Mouse (Mus musculus): ENCODE results near the gene Mgat4a. TPM values are rescaled to one million over a fixed set of nuclear protein-coding genes. Genes with fewer than 3 reads are reported as not detected.

Mgat4a gene
- polyA plus RNA-seq, 1 experiment = 16.8 TPM

DNA sequence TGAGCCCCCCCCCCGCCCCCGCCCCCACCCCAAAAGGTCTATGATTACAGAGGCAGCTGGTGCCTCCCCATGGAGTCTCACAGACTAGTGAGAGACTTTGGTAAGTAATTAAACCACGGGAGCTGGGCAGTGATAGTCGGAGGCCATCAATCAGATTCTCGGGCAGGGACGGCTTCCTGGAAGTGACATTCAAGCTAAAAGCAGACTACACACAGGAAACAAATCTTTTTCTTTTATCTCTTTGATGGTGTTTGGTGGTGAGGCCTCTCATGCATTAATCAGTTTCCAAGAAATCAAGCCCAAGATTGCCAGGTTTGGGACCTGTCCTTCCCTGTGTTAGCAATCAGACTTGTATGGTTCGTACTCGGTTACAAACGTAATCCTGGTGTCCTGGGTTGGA lies 3.4 kb upstream of the Mgat4a start:
- WGBS = 57% methylated on average over 9 of the region's 9 CpGs
- H3K27me3 ChIP-seq (ENCODE audit: control insufficient read depth, insufficient read depth, low read length) = no peaks in the 10 kb centered on the region
- no peak overlapping the region for H3K4me3 ChIP-seq (replicated peaks; ENCODE audit: insufficient read depth, low read depth, low read length)
- no peak overlapping the region for H3K27ac ChIP-seq (ENCODE audit: insufficient read depth, low read length)
- DNase-seq = no peak
- no peak for TF ChIP-seq POLR2A (IDR thresholded peaks at IDR 0.05; ENCODE audit: borderline replicate concordance, insufficient read depth, low read length)
- no peak for TF ChIP-seq CTCF (IDR thresholded peaks at IDR 0.05; ENCODE audit: borderline replicate concordance, insufficient read depth, low read depth, low read length)
- H3K4me1 ChIP-seq (ENCODE audit: control insufficient read depth, insufficient read depth, low read length) = no peaks in the 10 kb centered on the region

GRCm38 (mm10) chr1:37543057-37543456 lies 2.2 kb upstream of the Mgat4a start:
- no peak for DNase-seq
- H3K27me3 ChIP-seq (ENCODE audit: control insufficient read depth, insufficient read depth, low read length) = no peaks in the 10 kb centered on the region
- no peaks in the 10 kb centered on the region for H3K4me1 ChIP-seq (ENCODE audit: control insufficient read depth, insufficient read depth, low read length)
- H3K4me3 ChIP-seq (replicated peaks; ENCODE audit: insufficient read depth, low read depth, low read length) = no peak overlapping the region
- H3K27ac ChIP-seq (ENCODE audit: insufficient read depth, low read length) = no peak overlapping the region
- TF ChIP-seq POLR2A (IDR thresholded peaks at IDR 0.05; ENCODE audit: borderline replicate concordance, insufficient read depth, low read length) = no peak
- no peak for TF ChIP-seq CTCF (IDR thresholded peaks at IDR 0.05; ENCODE audit: borderline replicate concordance, insufficient read depth, low read depth, low read length)
- 98% methylated on average over 1 of the region's 1 CpGs for WGBS

GRCm38 (mm10) chr1:37539968-37540809 lies 627 bp downstream of the Mgat4a start:
- TF ChIP-seq POLR2A (IDR thresholded peaks at IDR 0.05; ENCODE audit: borderline replicate concordance, insufficient read depth, low read length) = no peak
- peak in 1 of 2 experiments; percentile 37 for DNase-seq
- no peaks in the 10 kb centered on the region for H3K4me1 ChIP-seq (ENCODE audit: control insufficient read depth, insufficient read depth, low read length)
- H3K27ac ChIP-seq (ENCODE audit: insufficient read depth, low read length) = peak overlapping the region; percentile 2; the same call in 1 of the 2 replicates
- H3K4me3 ChIP-seq (replicated peaks; ENCODE audit: insufficient read depth, low read depth, low read length) = peak overlapping the region; percentile 74
- WGBS = 2% methylated on average over 47 of the region's 47 CpGs
- no peaks in the 10 kb centered on the region for H3K27me3 ChIP-seq (ENCODE audit: control insufficient read depth, insufficient read depth, low read length)

GRCm38 (mm10) chr1:37534532-37535108 lies 6.2 kb downstream of the Mgat4a start:
- TF ChIP-seq CTCF (IDR thresholded peaks at IDR 0.05; ENCODE audit: borderline replicate concordance, insufficient read depth, low read depth, low read length) = no peak
- TF ChIP-seq POLR2A (IDR thresholded peaks at IDR 0.05; ENCODE audit: borderline replicate concordance, insufficient read depth, low read length) = no peak
- Histone ChIP-seq H3K27me3 (ENCODE audit: control insufficient read depth, insufficient read depth, low read length) (no peaks in the 10 kb centered on the region), H3K27ac (ENCODE audit: insufficient read depth, low read length) (no peak overlapping the region), H3K4me3 (replicated peaks; ENCODE audit: insufficient read depth, low read depth, low read length) (no peak overlapping the region), H3K4me1 (ENCODE audit: control insufficient read depth, insufficient read depth, low read length) (peaks cover 10% of the 10 kb centered on the region; the same call in 1 of the 2 replicates)
- peak in 1 of 2 experiments; percentile 31 for DNase-seq
- 22% methylated on average over 5 of the region's 5 CpGs for WGBS

- peak; percentile 24 to 48 for DNase-seq
- 22% methylated on average over 7 of the region's 7 CpGs for WGBS
- no peak overlapping the region for H3K27ac ChIP-seq (ENCODE audit: insufficient read depth, low read length)
- TF ChIP-seq CTCF (IDR thresholded peaks at IDR 0.05; ENCODE audit: borderline replicate concordance, insufficient read depth, low read depth, low read length) (no peak), POLR2A (IDR thresholded peaks at IDR 0.05; ENCODE audit: borderline replicate concordance, insufficient read depth, low read length) (no peak)
- peaks cover 10% of the 10 kb centered on the region; the same call in 1 of the 2 replicates for H3K4me1 ChIP-seq (ENCODE audit: control insufficient read depth, insufficient read depth, low read length)
- no peak overlapping the region for H3K4me3 ChIP-seq (replicated peaks; ENCODE audit: insufficient read depth, low read depth, low read length)
- H3K27me3 ChIP-seq (ENCODE audit: control insufficient read depth, insufficient read depth, low read length) = no peaks in the 10 kb centered on the region
These were observed 7.6 kb downstream of the Mgat4a start for GRCm38 (mm10) chr1:37533181-37533580.

DNA sequence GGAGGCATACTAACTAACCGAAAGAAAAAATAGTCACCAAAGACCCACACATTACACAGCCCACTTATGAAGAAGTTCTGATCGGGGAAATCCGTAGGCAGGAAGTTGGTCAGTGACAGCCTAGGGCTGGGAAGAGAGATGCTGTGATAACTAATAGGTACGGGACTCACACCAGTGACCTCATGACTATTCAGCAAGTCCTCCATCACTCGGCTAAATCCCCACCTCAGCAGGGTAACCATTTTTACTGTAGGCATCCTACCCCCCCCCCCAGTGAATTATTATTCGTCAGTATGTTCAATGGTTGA lies 8.3 kb downstream of the Mgat4a start:
- Histone ChIP-seq H3K4me3 (replicated peaks; ENCODE audit: insufficient read depth, low read depth, low read length) (no peak overlapping the region), H3K4me1 (ENCODE audit: control insufficient read depth, insufficient read depth, low read length) (peaks cover 10% of the 10 kb centered on the region; the same call in 1 of the 2 replicates), H3K27ac (ENCODE audit: insufficient read depth, low read length) (no peak overlapping the region), H3K27me3 (ENCODE audit: control insufficient read depth, insufficient read depth, low read length) (no peaks in the 10 kb centered on the region)
- no peak for DNase-seq
- 91% methylated on average over 6 of the region's 6 CpGs for WGBS
- TF ChIP-seq POLR2A (IDR thresholded peaks at IDR 0.05; ENCODE audit: borderline replicate concordance, insufficient read depth, low read length) = no peak

DNA sequence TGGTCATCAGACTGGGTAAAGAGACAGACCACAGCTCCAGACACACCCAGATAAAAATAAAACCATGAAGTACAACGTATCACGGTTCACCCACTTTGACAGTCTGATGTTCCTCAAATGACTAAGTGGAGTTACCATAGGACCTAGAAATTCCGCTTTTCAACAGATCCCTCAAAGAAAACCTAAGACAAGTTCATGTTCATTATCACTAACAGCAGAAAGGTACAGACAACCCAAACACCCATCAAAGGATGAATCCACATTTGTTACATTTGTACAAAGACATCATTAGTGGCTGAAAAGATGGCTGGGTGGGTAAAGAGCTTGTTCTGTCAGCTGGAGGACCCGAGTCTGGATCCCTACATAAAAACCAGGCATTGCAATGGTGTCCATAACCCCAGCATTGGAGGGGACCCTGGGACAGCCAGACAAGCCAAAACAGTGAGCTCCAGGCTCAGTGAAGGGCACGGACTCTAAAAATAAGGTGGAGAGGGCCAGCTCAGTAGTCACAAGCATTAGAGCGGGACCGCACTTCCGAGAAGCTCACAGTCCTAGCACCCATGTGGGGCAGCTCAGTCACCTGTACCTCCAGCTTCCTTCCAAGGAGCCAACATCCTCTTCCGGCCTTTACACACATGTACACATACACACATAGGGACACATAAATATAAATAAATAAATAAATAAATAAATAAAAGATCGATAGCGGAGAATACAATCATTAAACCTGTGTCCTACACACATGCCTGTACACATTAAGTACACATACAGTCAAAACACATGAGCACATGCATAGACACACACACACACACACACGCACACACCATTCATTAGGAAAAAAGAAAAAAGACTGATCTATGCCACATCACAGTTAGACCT lies 8.9 kb downstream of the Mgat4a start:
- peaks cover 10% of the 10 kb centered on the region; the same call in 1 of the 2 replicates for H3K4me1 ChIP-seq (ENCODE audit: control insufficient read depth, insufficient read depth, low read length)
- no peaks in the 10 kb centered on the region for H3K27me3 ChIP-seq (ENCODE audit: control insufficient read depth, insufficient read depth, low read length)
- no peak overlapping the region for H3K4me3 ChIP-seq (replicated peaks; ENCODE audit: insufficient read depth, low read depth, low read length)
- DNase-seq = no peak
- no peak for TF ChIP-seq CTCF (IDR thresholded peaks at IDR 0.05; ENCODE audit: borderline replicate concordance, insufficient read depth, low read depth, low read length)
- TF ChIP-seq POLR2A (IDR thresholded peaks at IDR 0.05; ENCODE audit: borderline replicate concordance, insufficient read depth, low read length) = no peak
- no peak overlapping the region for H3K27ac ChIP-seq (ENCODE audit: insufficient read depth, low read length)
- WGBS = 97% methylated on average over 12 of the region's 12 CpGs

Measured in cerebellum, adult 2 months (tissue).